Mouse (Mus musculus): ENCODE data around the gene Lemd1.

The Lemd1 gene

GRCm38 (mm10) chr1:132164780-132165518 lies 26.3 kb upstream of the Lemd1 start:
- no peak for DNase-seq (ENCODE audit: low spot score)

GRCm38 (mm10) chr1:132165859-132166258 lies 25.4 kb upstream of the Lemd1 start:
- peak; percentile 35 for DNase-seq (ENCODE audit: low spot score)

GRCm38 (mm10) chr1:132168115-132168767 lies 23.0 kb upstream of the Lemd1 start:
- DNase-seq (ENCODE audit: low spot score): no peak

- no peak for DNase-seq (ENCODE audit: low spot score)
Observed at GRCm38 (mm10) chr1:132170698-132171097, 20.5 kb upstream of the Lemd1 start.

GRCm38 (mm10) chr1:132171619-132172018 lies 19.6 kb upstream of the Lemd1 start:
- no peak for DNase-seq (ENCODE audit: low spot score)

- no peak for DNase-seq (ENCODE audit: low spot score)
Observed at GRCm38 (mm10) chr1:132186303-132186702, 4.9 kb upstream of the Lemd1 start.

GRCm38 (mm10) chr1:132188442-132189066 lies 2.7 kb upstream of the Lemd1 start:
- DNase-seq (ENCODE audit: low spot score): no peak

- DNase-seq (ENCODE audit: low spot score): no peak
Observed at GRCm38 (mm10) chr1:132189231-132189630, 2.0 kb upstream of the Lemd1 start.

- no peak for DNase-seq (ENCODE audit: low spot score)
Observed at GRCm38 (mm10) chr1:132190040-132190513, 1.2 kb upstream of the Lemd1 start.

GRCm38 (mm10) chr1:132190621-132191092 lies 574 bp upstream of the Lemd1 start:
- DNase-seq (ENCODE audit: low spot score): no peak

GRCm38 (mm10) chr1:132191786-132192680 lies 802 bp downstream of the Lemd1 start:
- DNase-seq (ENCODE audit: low spot score): no peak

- DNase-seq (ENCODE audit: low spot score): no peak
Observed at GRCm38 (mm10) chr1:132193806-132194205, 2.6 kb downstream of the Lemd1 start.

- no peak for DNase-seq (ENCODE audit: low spot score)
Observed at GRCm38 (mm10) chr1:132194624-132195023, 3.4 kb downstream of the Lemd1 start.

- DNase-seq (ENCODE audit: low spot score): no peak
Observed at GRCm38 (mm10) chr1:132195100-132195499, 3.9 kb downstream of the Lemd1 start.

- DNase-seq (ENCODE audit: low spot score): no peak
Observed at GRCm38 (mm10) chr1:132195681-132196080, 4.5 kb downstream of the Lemd1 start.

- no peak for DNase-seq (ENCODE audit: low spot score)
Observed at GRCm38 (mm10) chr1:132196337-132196736, 5.1 kb downstream of the Lemd1 start.

- DNase-seq (ENCODE audit: low spot score): no peak
Observed at GRCm38 (mm10) chr1:132197666-132198065, 6.4 kb downstream of the Lemd1 start.

- DNase-seq (ENCODE audit: low spot score): no peak
Observed at GRCm38 (mm10) chr1:132198401-132199071, 7.3 kb downstream of the Lemd1 start.

GRCm38 (mm10) chr1:132199244-132199643 lies 8.0 kb downstream of the Lemd1 start:
- DNase-seq (ENCODE audit: low spot score): no peak

- DNase-seq (ENCODE audit: low spot score): no peak
Observed at GRCm38 (mm10) chr1:132199934-132200333, 8.7 kb downstream of the Lemd1 start.

All from c-Kit-positive CD71-positive TER-119-positive erythroid progenitor cells, embryonic 14.5 days (primary cell).